Mouse (Mus musculus) embryonic facial prominence, embryonic 12.5 days (tissue): Measurements from ENCODE around the gene Fibp. TPM values are rescaled to one million over a fixed set of nuclear protein-coding genes. Genes with fewer than 3 reads are reported as not detected.

ENCODE experiments used
- ATAC-seq: fragments of 200-750 bp; cut with Nextera tagmentation; 2 replicates; pipeline ENCODE4 v1.8.0; 2017; ENCODE audit not compliant: insufficient number of reproducible peaks, insufficient read depth, low FRiP score, low TSS enrichment
- H3K27ac ChIP-seq: fragments of 300-500 bp; sonication (generic); 2 replicates; pipeline ENCODE4 v1.5.1; 2016; ENCODE audit warnings: mild to moderate bottlenecking
- H3K27me3 ChIP-seq: fragments of 300-500 bp; sonication (generic); 2 replicates; pipeline ENCODE4 v1.6.1; 2016; ENCODE audit warnings: mild to moderate bottlenecking, moderate library complexity
- H3K36me3 ChIP-seq: fragments of 300-500 bp; sonication (generic); 2 replicates; pipeline ENCODE4 v1.6.1; 2016; ENCODE audit warnings: mild to moderate bottlenecking
- H3K4me1 ChIP-seq: fragments of 300-500 bp; sonication (generic); 2 replicates; pipeline ENCODE4 v1.6.1; 2016
- H3K4me2 ChIP-seq: fragments of 300-500 bp; sonication (generic); replicated peaks from 2 replicates; pipeline ENCODE4 v1.6.1; 2016; ENCODE audit warnings: mild to moderate bottlenecking, moderate library complexity
- H3K4me3 ChIP-seq: fragments of 300-500 bp; sonication (generic); 2 replicates; pipeline ENCODE4 v1.5.1; 2016; ENCODE audit warnings: mild to moderate bottlenecking
- H3K9ac ChIP-seq: fragments of 300-500 bp; sonication (generic); 2 replicates; pipeline ENCODE4 v1.6.1; 2016; ENCODE audit warnings: mild to moderate bottlenecking, moderate library complexity
- H3K9me3 ChIP-seq: fragments of 300-500 bp; sonication (generic); 2 replicates; pipeline ENCODE4 v1.6.1; 2016; ENCODE audit warnings: mild to moderate bottlenecking, moderate library complexity
- WGBS: fragments of 180-500 bp; shearing (Covaris S2); methylation state at CpG from one replicate; pipeline ENCODE4 v1.1.7; 2016; 5-methylcytosine and 5-hydroxymethylcytosine counted together
- polyA plus RNA-seq: library from polyadenylated mRNA; unstranded; fragments of >200 nt; fragmentation: Nextera tagmentation; extraction: Ambion mirVana; gene quantifications from 2 replicates; pipeline ENCODE4 v1.2.1, GENCODE M21; 2016

Fibp gene
- polyA plus RNA-seq, 1 experiment from 2014 or later: 150 TPM

DNA sequence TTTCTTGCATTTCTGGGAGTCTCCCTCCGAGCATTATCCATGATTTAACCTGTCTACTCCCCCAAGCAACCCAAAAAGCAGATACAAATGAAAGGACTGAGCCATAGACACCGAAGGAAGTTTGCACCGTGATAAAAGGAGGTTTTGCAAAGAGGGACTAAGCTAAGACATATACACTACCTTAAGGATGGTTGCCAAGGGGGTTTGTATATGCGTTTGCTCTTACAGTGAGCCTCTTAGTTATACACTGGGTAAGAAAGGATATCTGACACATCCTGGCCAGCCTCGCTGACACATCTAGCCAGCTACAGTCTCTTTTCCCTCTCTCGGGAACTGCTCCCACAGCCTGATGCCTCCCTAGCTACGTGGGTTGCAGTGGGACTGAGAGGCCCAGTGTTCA, 26.5 kb upstream of the Fibp start:
- Histone ChIP-seq H3K9me3 (no peaks in the 10 kb centered on the region), H3K27ac (no peak overlapping the region; the same call in 1 of the 2 replicates), H3K4me2 (peak overlapping the region; percentile 52), H3K4me3 (peak overlapping the region; percentile 30), H3K27me3 (no peaks in the 10 kb centered on the region), H3K4me1 (peaks cover 19% of the 10 kb centered on the region), H3K9ac (no peak overlapping the region), H3K36me3 (no peaks in the 10 kb centered on the region)
- WGBS: 61% methylated on average over 7 of the region's 7 CpGs
- ATAC-seq: no peak

DNA sequence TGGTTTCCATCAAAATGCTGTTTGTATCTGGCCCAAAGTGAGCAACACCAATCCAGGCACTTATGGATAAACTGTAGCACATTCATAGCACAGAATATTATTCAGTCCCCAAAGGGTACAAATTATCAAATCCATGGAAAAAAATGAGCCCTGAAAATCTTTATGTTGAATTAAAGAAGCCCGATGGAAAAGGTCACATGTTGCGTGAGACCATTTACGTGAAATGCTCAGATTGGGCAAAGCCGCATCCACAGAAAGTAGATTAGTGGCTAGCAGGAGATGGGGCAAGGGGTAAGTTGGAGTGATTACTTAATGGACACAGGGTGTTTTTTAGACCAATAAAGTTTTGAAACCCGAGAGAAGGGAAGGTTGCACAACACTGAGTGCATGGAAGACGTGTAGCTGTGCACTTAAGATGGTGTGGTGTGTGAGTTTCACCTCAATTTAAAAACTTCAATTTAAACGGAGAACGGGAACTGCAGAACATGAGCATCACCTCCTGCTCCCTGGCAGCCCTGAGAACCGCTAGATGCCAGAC, 16.0 kb upstream of the Fibp start:
- WGBS: 61% methylated on average over 9 of the region's 9 CpGs
- ATAC-seq: no peak
- H3K36me3 ChIP-seq: no peaks in the 10 kb centered on the region
- no peak overlapping the region for H3K4me2 ChIP-seq
- no peak overlapping the region for H3K27ac ChIP-seq
- no peak overlapping the region for H3K9ac ChIP-seq
- H3K4me1 ChIP-seq: peaks cover 23% of the 10 kb centered on the region; the same call in 1 of the 2 replicates
- H3K4me3 ChIP-seq: no peak overlapping the region
- H3K9me3 ChIP-seq: no peaks in the 10 kb centered on the region
- H3K27me3 ChIP-seq: peaks cover 38% of the 10 kb centered on the region

DNA sequence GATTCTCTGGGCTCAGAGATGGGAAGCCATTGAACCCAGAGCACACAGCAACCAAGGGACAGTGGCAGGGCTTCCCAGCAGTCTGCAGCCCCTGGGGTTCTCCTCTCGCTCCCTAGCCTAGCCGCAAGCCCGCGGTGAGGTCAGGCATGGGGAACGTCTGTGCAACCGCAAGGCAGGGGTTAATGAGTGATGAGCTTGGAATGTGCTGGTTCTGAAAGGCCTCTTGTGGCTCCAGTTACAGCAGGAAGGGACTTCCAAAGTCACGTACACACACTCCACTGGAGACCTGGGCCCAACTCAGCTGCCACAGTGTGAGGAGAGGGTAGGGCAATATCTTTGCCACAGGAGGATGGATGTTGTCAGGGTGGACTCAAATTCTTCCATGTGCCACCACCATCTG, 15.5 kb upstream of the Fibp start:
- Histone ChIP-seq H3K27me3 (peaks cover 43% of the 10 kb centered on the region), H3K36me3 (no peaks in the 10 kb centered on the region), H3K4me3 (no peak overlapping the region), H3K9ac (no peak overlapping the region), H3K9me3 (no peaks in the 10 kb centered on the region), H3K4me1 (peaks cover 23% of the 10 kb centered on the region; the same call in 1 of the 2 replicates), H3K4me2 (no peak overlapping the region), H3K27ac (no peak overlapping the region)
- WGBS: 23% methylated on average over 7 of the region's 7 CpGs
- no peak for ATAC-seq

DNA sequence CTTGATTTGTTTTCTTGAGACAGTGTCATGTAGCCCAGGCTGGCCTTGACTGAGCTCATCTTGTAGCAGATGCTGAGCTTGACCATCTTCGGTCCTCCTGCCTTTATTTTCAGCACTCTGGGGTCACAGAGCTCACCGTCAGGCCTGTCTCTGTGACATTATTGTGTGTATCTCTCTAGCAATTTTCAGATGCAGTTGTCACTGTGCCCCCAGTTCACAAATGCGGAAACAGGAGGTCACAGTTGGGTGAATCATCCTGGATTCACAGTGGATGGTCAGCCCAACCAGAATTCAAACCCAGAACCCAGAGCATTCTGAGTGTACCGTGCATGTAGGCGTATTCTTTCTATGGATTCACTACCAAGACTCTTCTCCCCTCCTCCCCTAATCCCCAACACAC, 14.7 kb upstream of the Fibp start:
- Histone ChIP-seq H3K4me2 (no peak overlapping the region), H3K4me1 (peaks cover 23% of the 10 kb centered on the region; the same call in 1 of the 2 replicates), H3K9me3 (no peaks in the 10 kb centered on the region), H3K4me3 (no peak overlapping the region), H3K9ac (no peak overlapping the region), H3K27ac (no peak overlapping the region), H3K36me3 (no peaks in the 10 kb centered on the region), H3K27me3 (peaks cover 50% of the 10 kb centered on the region)
- no peak for ATAC-seq
- WGBS: 87% methylated on average over 5 of the region's 5 CpGs

DNA sequence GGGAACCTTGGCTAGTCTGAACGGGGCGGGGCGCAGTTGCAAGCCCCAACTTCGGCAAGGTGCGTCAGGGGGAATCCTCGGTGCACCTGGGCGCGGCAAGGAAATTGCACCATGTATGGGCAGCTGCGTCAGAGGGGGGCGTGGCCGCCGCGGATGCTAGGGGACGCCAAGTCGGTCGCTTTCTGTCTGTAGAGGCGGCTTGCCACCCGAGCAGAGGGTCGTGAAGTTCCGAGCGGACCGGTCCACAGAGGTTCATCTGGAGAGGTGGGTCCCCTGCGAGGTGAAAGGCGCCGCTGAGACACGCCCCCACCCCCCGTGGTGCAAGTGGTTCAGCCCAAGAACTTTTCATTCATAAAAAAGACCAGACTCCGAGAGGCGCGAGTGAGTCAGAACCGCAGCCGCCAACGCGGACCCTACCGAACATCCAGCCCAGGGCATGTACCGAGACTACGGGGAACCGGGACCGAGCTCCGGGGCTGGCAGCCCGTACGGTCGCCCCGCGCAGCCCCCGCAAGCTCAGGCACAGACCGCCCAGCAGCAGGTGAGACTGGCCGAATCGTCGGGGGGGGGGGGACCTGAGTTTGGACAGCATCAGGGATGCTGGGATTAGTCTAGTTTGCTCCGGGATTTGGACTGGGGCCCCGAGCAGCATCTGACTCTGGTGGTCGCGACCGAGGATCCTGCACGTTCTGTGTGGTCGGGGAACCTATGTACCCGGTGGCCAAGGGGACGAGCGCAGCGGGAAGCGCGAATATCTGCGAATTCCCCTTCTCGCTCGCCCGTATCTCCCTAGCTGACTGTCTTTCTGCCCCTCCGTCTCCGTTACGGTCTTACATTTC, 12.7 kb upstream of the Fibp start, which contains the start of gene Fosl1:
Gene Fosl1, plus strand, starts transcription at position 33 of the 839 bp plus-strand sequence.
- peak within 1 kb of the TSS; percentile 99 for H3K4me2 ChIP-seq
- no peak within 1 kb of the TSS for H3K27ac ChIP-seq
- H3K9ac ChIP-seq: peak within 1 kb of the TSS; percentile 53
- H3K27me3 ChIP-seq: peaks cover 50% of the 10 kb centered on the region
- ATAC-seq: peak; percentile 25; the same call in 1 of the 2 replicates
- no peaks in the 10 kb centered on the region for H3K9me3 ChIP-seq
- H3K4me1 ChIP-seq: peaks cover 23% of the 10 kb centered on the region; the same call in 1 of the 2 replicates
- no peaks in the 10 kb centered on the region for H3K36me3 ChIP-seq
- 2% methylated on average over 70 of the region's 70 CpGs for WGBS
- peak within 1 kb of the TSS; percentile 55 for H3K4me3 ChIP-seq

DNA sequence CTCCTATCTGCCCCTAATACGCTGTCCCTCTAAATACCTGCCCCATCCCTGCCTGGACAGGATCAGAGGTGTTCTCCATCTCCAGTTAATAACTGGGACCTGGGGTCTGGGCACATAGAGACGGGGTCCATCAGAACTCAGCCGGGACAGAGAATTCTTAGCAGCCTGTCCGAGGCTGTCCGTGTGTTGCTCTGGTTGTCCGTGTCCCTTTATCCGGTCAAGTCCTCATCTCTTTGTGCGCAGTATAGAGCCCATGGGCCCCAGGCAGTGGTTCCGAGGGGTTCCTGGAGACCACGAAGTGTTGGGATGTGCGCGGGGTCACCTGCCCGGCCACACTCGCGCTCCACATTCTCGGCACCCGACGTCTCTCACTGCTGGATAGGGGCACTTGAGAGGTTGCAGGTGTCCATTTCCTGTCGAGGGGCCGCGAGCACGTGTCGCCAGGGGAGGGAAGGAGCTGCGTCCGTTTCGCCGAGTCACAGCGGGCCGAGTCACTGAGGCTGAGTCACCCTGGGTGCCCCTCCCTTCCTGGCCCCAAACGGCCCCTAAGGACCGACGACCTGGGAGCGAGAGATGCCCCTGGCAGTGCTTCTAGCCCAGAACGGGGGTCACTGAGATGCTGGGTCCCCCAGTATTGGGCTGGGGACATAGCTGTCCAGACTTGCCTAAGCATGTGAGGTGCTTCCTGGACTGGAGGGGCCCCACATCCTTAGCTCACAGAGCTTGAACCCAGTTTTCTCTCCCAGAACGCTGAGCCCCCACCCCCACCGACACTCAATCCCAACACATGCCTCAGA, 11.9 kb upstream of the Fibp start:
- Histone ChIP-seq H3K4me3 (peak overlapping the region; percentile 55), H3K27me3 (peaks cover 50% of the 10 kb centered on the region), H3K36me3 (no peaks in the 10 kb centered on the region), H3K9me3 (no peaks in the 10 kb centered on the region), H3K27ac (no peak overlapping the region), H3K4me2 (peak overlapping the region; percentile 99), H3K4me1 (peaks cover 23% of the 10 kb centered on the region; the same call in 1 of the 2 replicates), H3K9ac (peak overlapping the region; percentile 53)
- ATAC-seq: no peak
- 8% methylated on average over 36 of the region's 36 CpGs for whole genome bisulfite sequencing

DNA sequence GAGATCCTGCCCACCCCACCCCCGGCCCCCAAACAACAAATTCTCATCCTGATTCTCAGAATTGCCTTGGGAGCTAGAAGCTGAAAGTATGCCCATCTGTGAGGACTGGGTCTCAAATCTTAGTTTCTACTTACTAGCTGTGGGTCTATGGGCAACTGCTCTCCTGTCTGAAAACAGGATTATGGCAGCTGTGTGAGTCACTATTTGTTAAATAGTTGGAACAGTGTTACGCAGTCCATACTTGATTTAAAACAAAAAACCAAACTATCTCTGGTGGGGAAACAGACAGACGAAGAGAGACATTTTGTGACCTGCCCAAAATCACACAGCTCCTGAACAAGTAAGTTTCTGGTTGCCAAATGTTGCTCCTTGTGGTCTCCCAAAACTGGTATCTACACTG, 10.7 kb upstream of the Fibp start:
- Histone ChIP-seq H3K27ac (no peak overlapping the region), H3K4me2 (no peak overlapping the region), H3K9me3 (no peaks in the 10 kb centered on the region), H3K4me3 (no peak overlapping the region), H3K27me3 (peaks cover 50% of the 10 kb centered on the region), H3K36me3 (peaks cover 5% of the 10 kb centered on the region; the same call in 1 of the 2 replicates), H3K4me1 (peaks cover 23% of the 10 kb centered on the region; the same call in 1 of the 2 replicates), H3K9ac (no peak overlapping the region)
- WGBS: 86% methylated on average over 3 of the region's 3 CpGs
- ATAC-seq: no peak

DNA sequence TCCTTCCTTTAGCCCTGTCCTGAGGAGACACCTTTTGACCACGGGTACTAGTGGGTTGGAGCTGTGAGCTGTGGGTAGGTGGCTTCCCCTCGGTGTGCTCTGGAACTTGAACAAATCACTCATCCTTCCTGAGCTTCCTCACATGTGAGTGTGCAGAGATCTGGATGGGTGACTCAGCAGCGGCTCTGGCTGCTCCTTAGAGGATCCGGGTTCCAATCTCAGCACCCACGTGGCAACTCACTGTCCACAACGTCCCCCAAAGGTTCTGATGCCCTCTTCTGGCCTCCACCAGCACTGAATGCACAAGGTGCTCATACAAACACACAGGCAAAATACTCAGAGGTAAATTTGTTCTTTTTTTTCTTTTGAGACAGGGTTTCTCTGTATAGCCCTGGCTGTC, 8.6 kb upstream of the Fibp start:
- peaks cover 36% of the 10 kb centered on the region for H3K4me1 ChIP-seq
- H3K9me3 ChIP-seq: no peaks in the 10 kb centered on the region
- no peak overlapping the region for H3K27ac ChIP-seq
- H3K4me2 ChIP-seq: no peak overlapping the region
- H3K36me3 ChIP-seq: peaks cover 10% of the 10 kb centered on the region; the same call in 1 of the 2 replicates
- H3K4me3 ChIP-seq: no peak overlapping the region
- no peak overlapping the region for H3K9ac ChIP-seq
- H3K27me3 ChIP-seq: peaks cover 38% of the 10 kb centered on the region
- 84% methylated on average over 6 of the region's 6 CpGs for whole genome bisulfite sequencing
- ATAC-seq: no peak

DNA sequence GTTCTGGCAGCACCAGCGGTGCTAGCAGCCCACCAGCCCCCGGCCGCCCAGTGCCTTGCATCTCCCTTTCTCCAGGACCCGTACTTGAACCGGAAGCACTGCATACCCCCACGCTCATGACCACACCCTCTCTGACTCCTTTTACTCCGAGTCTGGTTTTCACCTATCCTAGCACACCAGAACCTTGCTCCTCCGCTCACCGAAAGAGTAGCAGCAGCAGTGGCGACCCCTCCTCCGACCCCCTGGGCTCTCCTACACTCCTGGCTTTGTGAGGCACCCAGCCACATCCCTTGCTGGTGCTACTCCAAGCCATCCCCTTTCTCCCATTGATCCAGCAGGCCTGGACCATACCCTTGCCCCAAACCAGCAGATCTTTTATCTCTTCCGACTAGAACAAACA, 5.4 kb upstream of the Fibp start:
- Histone ChIP-seq H3K36me3 (peaks cover 10% of the 10 kb centered on the region; the same call in 1 of the 2 replicates), H3K4me2 (peak overlapping the region; percentile 99), H3K4me3 (0 out of 2 replicates have a peak overlapping the region, but pooled peaks have one; percentile 79), H3K27me3 (peaks cover 5% of the 10 kb centered on the region), H3K4me1 (peaks cover 17% of the 10 kb centered on the region), H3K9me3 (no peaks in the 10 kb centered on the region), H3K9ac (peak overlapping the region; percentile 31; the same call in 1 of the 2 replicates), H3K27ac (no peak overlapping the region)
- WGBS: 87% methylated on average over 12 of the region's 12 CpGs
- ATAC-seq: no peak

DNA sequence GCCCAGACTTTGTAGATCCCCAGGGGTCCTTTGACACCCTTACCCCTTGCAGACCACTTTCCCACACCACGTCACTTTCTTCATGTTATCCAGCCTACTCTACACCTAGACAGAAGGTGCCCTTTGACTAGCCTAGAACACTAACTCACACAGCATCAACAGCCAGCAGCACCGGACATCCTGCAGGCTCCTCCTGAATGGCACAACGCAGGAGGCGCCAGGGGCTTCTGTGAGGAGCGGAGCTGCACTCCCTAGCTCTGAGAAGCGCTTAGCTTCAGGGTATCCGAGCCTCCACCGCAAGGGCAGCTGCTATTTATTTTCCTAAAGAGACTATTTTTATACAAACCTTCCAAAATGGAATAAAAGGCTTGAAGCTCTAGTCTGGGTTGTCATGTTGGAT, 4.8 kb upstream of the Fibp start:
- Histone ChIP-seq H3K4me3 (0 out of 2 replicates have a peak overlapping the region, but pooled peaks have one; percentile 79), H3K9ac (peak overlapping the region; percentile 86; the same call in 1 of the 2 replicates), H3K27me3 (peaks cover under 1% of the 10 kb centered on the region; the same call in 1 of the 2 replicates), H3K36me3 (peaks cover 10% of the 10 kb centered on the region; the same call in 1 of the 2 replicates), H3K4me1 (peaks cover 17% of the 10 kb centered on the region), H3K9me3 (no peaks in the 10 kb centered on the region), H3K27ac (no peak overlapping the region), H3K4me2 (peak overlapping the region; percentile 99)
- ATAC-seq: no peak
- WGBS: 61% methylated on average over 8 of the region's 8 CpGs

DNA sequence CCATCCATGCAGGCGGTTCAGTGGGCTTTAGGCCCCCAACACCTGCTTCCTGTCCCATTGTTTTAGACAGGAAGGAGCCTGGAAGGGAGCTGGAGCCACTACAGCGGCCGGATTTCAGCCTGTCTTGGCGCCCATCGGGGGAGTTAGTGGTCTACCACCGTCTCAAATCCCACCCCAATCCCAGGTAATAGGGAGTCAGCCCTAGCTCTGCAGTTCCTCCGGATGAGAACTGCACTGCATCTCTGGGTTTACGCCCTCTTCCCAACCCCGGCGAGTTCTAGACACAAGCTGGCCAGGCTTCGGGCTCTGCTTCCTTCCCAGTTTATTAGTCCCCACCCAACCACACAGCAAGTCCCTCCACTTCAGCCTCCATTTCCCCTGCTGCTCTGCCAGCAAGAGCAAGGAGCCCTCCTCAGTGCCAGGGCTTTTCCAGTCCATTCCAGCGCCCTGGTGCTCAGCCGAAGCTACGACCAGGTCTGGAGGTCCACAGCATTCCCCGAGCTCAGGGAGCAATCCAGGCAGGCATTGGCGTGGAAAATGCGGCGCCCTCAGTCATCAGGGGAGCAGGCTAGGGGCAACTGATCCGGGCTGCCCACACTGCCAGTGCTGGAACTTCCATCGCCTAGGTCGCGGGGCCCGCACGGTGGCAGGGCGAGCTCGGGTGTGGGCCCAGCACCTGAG, 4.0 kb upstream of the Fibp start:
- ATAC-seq: no peak
- Histone ChIP-seq H3K4me2 (peak overlapping the region; percentile 99), H3K4me3 (peak overlapping the region; percentile 79), H3K9ac (peak overlapping the region; percentile 86), H3K9me3 (no peaks in the 10 kb centered on the region), H3K27ac (peak overlapping the region; percentile 91), H3K27me3 (no peaks in the 10 kb centered on the region), H3K36me3 (peaks cover 10% of the 10 kb centered on the region; the same call in 1 of the 2 replicates), H3K4me1 (peaks cover 23% of the 10 kb centered on the region)
- 6% methylated on average over 26 of the region's 26 CpGs for WGBS
